8 mouse cellular contexts compared by ENCODE assay signal in genomic region chr19:34684857-34685256, GRCm38 (mm10). TPM values are rescaled to one million over a fixed set of nuclear protein-coding genes. Genes with fewer than 3 reads are reported as not detected.
A peak's percentile ranks its signal among the peaks of the same experiment; 100 is the strongest.
DNase-seq lines count a peak whose midpoint lies in the region; ATAC-seq and TF ChIP-seq lines count a peak whose summit lies in the region.
"Had no signal": no experiment of that assay in that cellular context is flagged by ENCODE, and none has a peak within 500 bp of the region (broad histone marks: within the 10 kb centered on the region; RNA-seq: fewer than 3 reads in every experiment).

No protein-coding gene starts in this region.

- POLR2A ChIA-PET in Patski (lab: Charles Lee): interaction anchor here (0.6 kb wide), 1 partner anchor 15 kb away, joined by 3 read pairs; no protein-coding TSS in a partner anchor

- in situ Hi-C loops in Patski (cut with MboI; ENCODE audit: low pct_unique_long_range_greater_than_20kb): no loop called here

- H3K4me3 ChIP-seq in neural tube, embryonic 11.5 days (ENCODE audit: low read depth, low read length): no peak overlapping the region
- no peak overlapping the region for H3K4me3 ChIP-seq in intestine, postnatal 0 days (ENCODE audit: low read depth, low read length)
- H3K4me3 ChIP-seq in liver, embryonic 14.5 days (ENCODE audit: insufficient read depth in 1 of 2, low read depth in 2 of 2, low read length in 2 of 2): no peak overlapping the region
- H3K4me3 ChIP-seq: myocyte had no signal

- H3K36me3 ChIP-seq in neural tube, embryonic 11.5 days (ENCODE audit: control insufficient read depth, insufficient read depth, low read length): no peaks in the 10 kb centered on the region
- H3K36me3 ChIP-seq in intestine, postnatal 0 days (ENCODE audit: control insufficient read depth, insufficient read depth): no peaks in the 10 kb centered on the region
- no peaks in the 10 kb centered on the region for H3K36me3 ChIP-seq in liver, embryonic 14.5 days (replicated peaks; ENCODE audit: control insufficient read depth, insufficient read depth, low read depth)

- no peak for ATAC-seq in neural tube, embryonic 11.5 days (ENCODE audit: insufficient read depth, low FRiP score, low TSS enrichment)
- peak; percentile 80 for ATAC-seq in Patski
- peak; percentile 72 for ATAC-seq in common myeloid progenitor, adult 5-6 weeks (replicated peaks; ENCODE audit: low read depth, poor library complexity, severe bottlenecking)
- ATAC-seq in intestine, postnatal 0 days: no peak
- ATAC-seq in liver, embryonic 14.5 days (ENCODE audit: insufficient read depth): no peak

- peak; percentile 53 for DNase-seq in neural tube, embryonic 11.5 days (ENCODE audit: low spot score)
- no peak for DNase-seq in neural tube, embryonic 10.5 days (ENCODE audit: extremely low spot score, low spot score)
- DNase-seq in Patski (ENCODE audit: low read depth, low spot score): no peak
- DNase-seq in liver, embryonic 14.5 days (ENCODE audit: low read depth in 3 of 3, low spot score in 3 of 3): no peak
- peak; percentile 24 to 30 for DNase-seq in right cerebral cortex, postnatal 36 days (ENCODE audit: low spot score in 2 of 2)

- no peak overlapping the region for H3K27ac ChIP-seq in neural tube, embryonic 11.5 days (ENCODE audit: low read depth, low read length)
- H3K27ac ChIP-seq in intestine, postnatal 0 days (ENCODE audit: low read depth, low read length): no peak overlapping the region
- H3K27ac ChIP-seq in liver, embryonic 14.5 days: no peak overlapping the region

- no peaks in the 10 kb centered on the region for H3K4me1 ChIP-seq in neural tube, embryonic 11.5 days (ENCODE audit: control insufficient read depth, insufficient read depth, low read length)
- H3K4me1 ChIP-seq in intestine, postnatal 0 days (replicated peaks; ENCODE audit: control insufficient read depth, insufficient read depth, low read length): no peaks in the 10 kb centered on the region
- H3K4me1 ChIP-seq in liver, embryonic 14.5 days (replicated peaks; ENCODE audit: control insufficient read depth in 2 of 2, insufficient read depth in 2 of 2, low read length in 1 of 2): no peaks in the 10 kb centered on the region

- TF ChIP-seq CTCF in Patski (IDR thresholded peaks at IDR 0.05): peak; percentile 78
- peak; percentile 84 for TF ChIP-seq CTCF in intestine, postnatal 0 days (IDR thresholded peaks at IDR 0.05; ENCODE audit: low read depth)
- TF ChIP-seq CTCF in liver, embryonic 14.5 days (IDR thresholded peaks at IDR 0.05; ENCODE audit: low read depth): peak; percentile 60

- no peak overlapping the region for H3K4me2 ChIP-seq in neural tube, embryonic 11.5 days (ENCODE audit: low read depth)
- H3K4me2 ChIP-seq in intestine, postnatal 0 days (replicated peaks; ENCODE audit: low read depth): no peak overlapping the region
- H3K4me2 ChIP-seq in liver, embryonic 14.5 days (ENCODE audit: low read depth): no peak overlapping the region

- H3K27me3 ChIP-seq in neural tube, embryonic 11.5 days (ENCODE audit: control insufficient read depth, insufficient read depth, low read length): no peaks in the 10 kb centered on the region
- peaks cover 6% of the 10 kb centered on the region for H3K27me3 ChIP-seq in Patski
- no peaks in the 10 kb centered on the region for H3K27me3 ChIP-seq in intestine, postnatal 0 days (replicated peaks; ENCODE audit: control insufficient read depth, insufficient read depth, low read length)
- H3K27me3 ChIP-seq in liver, embryonic 14.5 days (ENCODE audit: control insufficient read depth, insufficient read depth, low read length): no peaks in the 10 kb centered on the region

- CTCF ChIA-PET in Patski (lab: Charles Lee): interaction anchor here (1.0 kb wide), 1 partner anchor 15 kb away, joined by 3 read pairs; no protein-coding TSS in a partner anchor

- no peak for TF ChIP-seq EP300 in liver, embryonic 14.5 days (IDR thresholded peaks at IDR 0.05; ENCODE audit: low read depth)

- 55% methylated on average over 1 of the region's 1 CpGs for WGBS in neural tube, embryonic 11.5 days
- WGBS in intestine, postnatal 0 days: 74% methylated on average over 1 of the region's 1 CpGs
- WGBS in liver, embryonic 14.5 days (ENCODE audit: insufficient replicate concordance): 31% methylated on average over 1 of the region's 1 CpGs

- H3K9me3 ChIP-seq in neural tube, embryonic 11.5 days (ENCODE audit: control insufficient read depth, low read length): no peaks in the 10 kb centered on the region
- H3K9me3 ChIP-seq in intestine, postnatal 0 days (ENCODE audit: control insufficient read depth): no peaks in the 10 kb centered on the region
- no peaks in the 10 kb centered on the region for H3K9me3 ChIP-seq in liver, embryonic 14.5 days (ENCODE audit: control insufficient read depth, low read length)

- H3K9ac ChIP-seq in neural tube, embryonic 11.5 days (ENCODE audit: low read length): no peak overlapping the region
- no peak overlapping the region for H3K9ac ChIP-seq in intestine, postnatal 0 days (ENCODE audit: low read depth, low read length)
- H3K9ac ChIP-seq in liver, embryonic 14.5 days (replicated peaks): no peak overlapping the region

RNA-seq across cellular contexts. Expression of gene Ifit1, which starts 44.2 kb away (rescaled TPM):
- polyA plus RNA-seq in neural tube, embryonic 11.5 days (2014; fragmentation: Nextera tagmentation; extraction: Ambion mirVana): 0.11 TPM in 1 of 2 replicates, not detected in the other
- 2.3 TPM for polyA plus RNA-seq in Patski (2021)
- total RNA-seq in common myeloid progenitor, adult 5-6 weeks (2017): 0.15 and 1.7 TPM in 2 replicates
- 87.0 and 90.6 TPM in 2 replicates for polyA plus RNA-seq in intestine, postnatal 0 days (2015; fragmentation: Nextera tagmentation; extraction: Ambion mirVana)
- 0.34 and 0.63 TPM in 2 replicates for polyA plus RNA-seq in liver, embryonic 14.5 days (2012; rRNA removed)
- 0.78 and 1.1 TPM in 2 replicates for polyA plus RNA-seq in liver, embryonic 14.5 days (2014; fragmentation: Nextera tagmentation; extraction: Ambion mirVana)

RNA-seq across cellular contexts. Expression of gene Ifit1bl2, which starts 44.3 kb away (rescaled TPM):
- 0.11 TPM in 1 of 2 replicates, not detected in the other for polyA plus RNA-seq in neural tube, embryonic 11.5 days (2014; fragmentation: Nextera tagmentation; extraction: Ambion mirVana)
- 0.24 TPM for polyA plus RNA-seq in Patski (2021)
- 1.6 TPM in 1 of 2 replicates, not detected in the other for total RNA-seq in common myeloid progenitor, adult 5-6 weeks (2017)
- polyA plus RNA-seq in intestine, postnatal 0 days (2015; fragmentation: Nextera tagmentation; extraction: Ambion mirVana): 128 and 134 TPM in 2 replicates
- polyA plus RNA-seq in liver, embryonic 14.5 days (2012; rRNA removed): 0.04 TPM in 1 of 2 replicates, not detected in the other
- not detected in 2 replicates for polyA plus RNA-seq in liver, embryonic 14.5 days (2014; fragmentation: Nextera tagmentation; extraction: Ambion mirVana)

Comparison
In these comparisons a context has a peak if more than half of its experiments do, and no peak if none do; other contexts are left out.
1. DNase-seq: peak in neural tube, embryonic 11.5 days (single experiment) and right cerebral cortex, postnatal 36 days (2 of 2); none in neural tube, embryonic 10.5 days (single experiment), Patski (single experiment) and liver, embryonic 14.5 days (0 of 3).
2. ATAC-seq: peak in Patski (single experiment) and common myeloid progenitor, adult 5-6 weeks (single experiment); none in neural tube, embryonic 11.5 days (single experiment), intestine, postnatal 0 days (single experiment) and liver, embryonic 14.5 days (single experiment).
3. RNA of gene Ifit1, which starts 44.2 kb away (polyA plus RNA-seq): 87.0 to 90.6 TPM in intestine, postnatal 0 days; 2.3 TPM in Patski (single experiment), 0.34 to 1.1 TPM in liver, embryonic 14.5 days and 0.11 TPM in neural tube, embryonic 11.5 days; every median in the first group is over 10 times any median in the second.
4. RNA of gene Ifit1bl2, which starts 44.3 kb away (polyA plus RNA-seq): 128 to 134 TPM in intestine, postnatal 0 days; 0.24 TPM in Patski (single experiment), 0.04 TPM in liver, embryonic 14.5 days and 0.11 TPM in neural tube, embryonic 11.5 days; every median in the first group is over 100 times any median in the second.
5. Peak in every context shown above with its lines, with median percentiles within 50 percentile points of each other: CTCF ChIP-seq.